Mouse (Mus musculus): ENCODE measurements around the gene Gm42688.

DNA sequence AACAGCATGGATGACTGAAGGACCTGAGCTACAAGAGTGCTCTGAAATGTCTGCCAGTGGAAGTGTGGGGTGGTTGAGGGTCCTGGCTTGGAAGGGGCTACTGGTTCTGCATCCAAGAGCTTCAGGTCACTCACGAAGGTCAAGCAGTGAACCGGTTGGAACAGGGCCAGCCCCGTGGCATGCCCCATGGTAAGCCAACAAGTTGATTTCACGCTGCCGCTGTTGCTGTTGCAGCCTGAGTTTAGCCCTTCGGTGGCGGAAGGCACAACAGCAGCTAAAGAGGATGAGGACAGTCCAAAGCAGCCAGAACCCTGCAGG, 18.3 kb downstream of the Gm42688 start:
- TF ChIP-seq CTCF (IDR thresholded peaks at IDR 0.05; ENCODE audit: low read depth), result no peak
- no peak for TF ChIP-seq EP300 (IDR thresholded peaks at IDR 0.05; ENCODE audit: low read depth)

Data from liver, embryonic 14.5 days (tissue).